Mouse (Mus musculus): ENCODE results near the gene Nucks1. TPM values are rescaled to one million over a fixed set of nuclear protein-coding genes. Genes with fewer than 3 reads are reported as not detected.

The Nucks1 gene
- polyA plus RNA-seq, 1 experiment from 2014 or later, result 53.2 TPM

DNA sequence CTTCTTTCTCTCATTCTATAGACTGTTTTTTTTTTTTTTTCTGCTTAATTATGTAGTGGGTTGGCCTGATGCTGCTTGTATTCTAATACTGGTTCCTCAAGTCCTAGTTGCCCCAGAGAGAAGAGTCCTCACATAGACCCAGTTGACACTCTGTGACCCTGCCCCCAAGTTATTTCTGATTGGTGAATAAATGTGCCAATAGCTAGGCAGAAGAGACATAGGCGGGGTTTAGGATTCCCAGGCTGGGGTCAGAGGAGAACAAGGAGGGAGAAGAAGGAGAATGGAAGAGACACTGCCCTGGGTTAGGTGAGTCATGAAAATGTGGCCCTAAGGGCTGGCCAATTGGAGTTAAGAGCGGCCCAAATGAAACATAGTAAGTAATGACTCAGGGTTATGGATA, 30.5 kb upstream of the Nucks1 start:
- no peak overlapping the region for H3K27ac ChIP-seq (ENCODE audit: low read depth, low read length)
- no peaks in the 10 kb centered on the region for H3K9me3 ChIP-seq (ENCODE audit: control insufficient read depth, low read length)
- WGBS, result 75% methylated on average over 2 of the region's 2 CpGs
- H3K4me3 ChIP-seq (ENCODE audit: low read depth, low read length), result no peak overlapping the region
- no peak overlapping the region for H3K4me2 ChIP-seq
- H3K36me3 ChIP-seq (ENCODE audit: control insufficient read depth, insufficient read depth, low read length), result no peaks in the 10 kb centered on the region
- ATAC-seq (replicated peaks; ENCODE audit: low FRiP score), result no peak
- H3K9ac ChIP-seq (ENCODE audit: low read depth, low read length), result no peak overlapping the region
- no peak for DNase-seq (ENCODE audit: low spot score)
- H3K27me3 ChIP-seq (replicated peaks; ENCODE audit: control insufficient read depth, insufficient read depth, low read length), result no peaks in the 10 kb centered on the region
- no peaks in the 10 kb centered on the region for H3K4me1 ChIP-seq (replicated peaks; ENCODE audit: control insufficient read depth, insufficient read depth, low read length)

DNA sequence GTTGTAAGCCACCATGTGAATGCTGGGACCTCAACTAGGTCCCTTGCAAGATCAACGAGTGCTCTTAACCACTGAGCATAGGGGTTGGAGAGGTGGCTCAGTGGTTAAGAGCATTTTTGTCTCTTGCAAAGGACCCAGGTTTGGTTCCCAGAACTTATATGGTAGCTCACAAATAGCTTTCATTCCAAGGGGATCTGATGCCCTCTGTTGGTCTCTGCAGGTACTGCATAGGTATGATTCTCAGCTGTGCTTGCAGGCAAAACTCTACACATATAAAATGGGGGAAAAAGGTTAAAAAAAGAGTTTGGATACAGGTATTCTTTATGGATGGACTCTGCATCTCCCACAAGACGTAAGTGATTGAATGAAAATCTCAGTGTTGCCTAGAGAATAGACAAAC, 27.5 kb upstream of the Nucks1 start:
- no peaks in the 10 kb centered on the region for H3K27me3 ChIP-seq (replicated peaks; ENCODE audit: control insufficient read depth, insufficient read depth, low read length)
- no peak overlapping the region for H3K9ac ChIP-seq (ENCODE audit: low read depth, low read length)
- H3K9me3 ChIP-seq (ENCODE audit: control insufficient read depth, low read length), result no peaks in the 10 kb centered on the region
- no peak overlapping the region for H3K4me3 ChIP-seq (ENCODE audit: low read depth, low read length)
- 42% methylated on average over 2 of the region's 2 CpGs for whole genome bisulfite sequencing
- ATAC-seq (replicated peaks; ENCODE audit: low FRiP score) (no peak), DNase-seq (ENCODE audit: low spot score) (no peak)
- no peak overlapping the region for H3K27ac ChIP-seq (ENCODE audit: low read depth, low read length)
- no peak overlapping the region for H3K4me2 ChIP-seq
- H3K36me3 ChIP-seq (ENCODE audit: control insufficient read depth, insufficient read depth, low read length), result no peaks in the 10 kb centered on the region
- no peaks in the 10 kb centered on the region for H3K4me1 ChIP-seq (replicated peaks; ENCODE audit: control insufficient read depth, insufficient read depth, low read length)

DNA sequence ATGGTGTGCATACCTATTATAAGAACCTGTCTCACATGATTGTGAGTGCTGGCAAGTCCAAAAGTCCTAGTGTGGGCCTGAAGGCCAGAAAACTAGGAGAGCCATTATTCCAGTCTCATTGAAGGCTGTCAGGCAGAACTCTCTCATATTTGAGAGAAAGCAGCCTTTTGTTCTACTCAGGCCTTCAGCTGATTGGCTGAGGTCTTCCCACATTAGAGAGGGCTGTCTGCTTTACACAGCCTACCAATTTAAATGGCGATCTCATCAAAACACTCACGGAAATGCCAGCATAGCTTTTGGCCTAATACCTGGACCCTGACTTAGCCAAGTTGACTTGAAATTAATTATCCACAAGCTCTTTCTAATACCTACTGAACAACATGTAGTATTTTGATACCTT, 24.2 kb upstream of the Nucks1 start:
- Histone ChIP-seq H3K36me3 (ENCODE audit: control insufficient read depth, insufficient read depth, low read length) (no peaks in the 10 kb centered on the region), H3K9me3 (ENCODE audit: control insufficient read depth, low read length) (no peaks in the 10 kb centered on the region), H3K4me2 (no peak overlapping the region), H3K9ac (ENCODE audit: low read depth, low read length) (no peak overlapping the region), H3K4me1 (replicated peaks; ENCODE audit: control insufficient read depth, insufficient read depth, low read length) (no peaks in the 10 kb centered on the region), H3K27ac (ENCODE audit: low read depth, low read length) (no peak overlapping the region), H3K4me3 (ENCODE audit: low read depth, low read length) (no peak overlapping the region), H3K27me3 (replicated peaks; ENCODE audit: control insufficient read depth, insufficient read depth, low read length) (no peaks in the 10 kb centered on the region)
- 69% methylated on average over 2 of the region's 2 CpGs for WGBS
- ATAC-seq (replicated peaks; ENCODE audit: low FRiP score), result no peak
- no peak for DNase-seq (ENCODE audit: low spot score)

DNA sequence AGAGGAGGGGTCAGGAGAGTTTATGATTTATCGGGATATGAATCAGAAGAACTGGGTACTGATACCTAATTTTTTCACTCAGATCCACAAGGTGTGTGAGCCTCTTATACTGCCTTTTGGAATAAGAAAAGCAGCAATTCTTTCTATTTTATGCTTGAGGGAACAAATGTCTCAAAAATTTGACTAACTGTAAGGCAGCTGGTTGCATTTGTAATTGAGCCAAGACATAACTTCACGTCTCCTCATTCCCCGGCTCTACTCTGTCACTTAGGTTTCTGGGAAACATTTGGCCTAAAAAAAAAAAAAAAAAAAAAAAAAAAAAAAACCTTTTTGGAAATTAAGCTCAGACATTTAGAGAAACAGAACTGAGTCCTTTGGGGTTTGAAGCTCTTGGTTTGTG, 23.7 kb upstream of the Nucks1 start:
- no peak overlapping the region for H3K9ac ChIP-seq (ENCODE audit: low read depth, low read length)
- H3K4me3 ChIP-seq (ENCODE audit: low read depth, low read length), result no peak overlapping the region
- no peaks in the 10 kb centered on the region for H3K4me1 ChIP-seq (replicated peaks; ENCODE audit: control insufficient read depth, insufficient read depth, low read length)
- no peaks in the 10 kb centered on the region for H3K27me3 ChIP-seq (replicated peaks; ENCODE audit: control insufficient read depth, insufficient read depth, low read length)
- no peak overlapping the region for H3K27ac ChIP-seq (ENCODE audit: low read depth, low read length)
- no peak for ATAC-seq (replicated peaks; ENCODE audit: low FRiP score)
- WGBS, result 87% methylated on average over 3 of the region's 3 CpGs
- no peaks in the 10 kb centered on the region for H3K9me3 ChIP-seq (ENCODE audit: control insufficient read depth, low read length)
- no peaks in the 10 kb centered on the region for H3K36me3 ChIP-seq (ENCODE audit: control insufficient read depth, insufficient read depth, low read length)
- no peak for DNase-seq (ENCODE audit: low spot score)
- no peak overlapping the region for H3K4me2 ChIP-seq

DNA sequence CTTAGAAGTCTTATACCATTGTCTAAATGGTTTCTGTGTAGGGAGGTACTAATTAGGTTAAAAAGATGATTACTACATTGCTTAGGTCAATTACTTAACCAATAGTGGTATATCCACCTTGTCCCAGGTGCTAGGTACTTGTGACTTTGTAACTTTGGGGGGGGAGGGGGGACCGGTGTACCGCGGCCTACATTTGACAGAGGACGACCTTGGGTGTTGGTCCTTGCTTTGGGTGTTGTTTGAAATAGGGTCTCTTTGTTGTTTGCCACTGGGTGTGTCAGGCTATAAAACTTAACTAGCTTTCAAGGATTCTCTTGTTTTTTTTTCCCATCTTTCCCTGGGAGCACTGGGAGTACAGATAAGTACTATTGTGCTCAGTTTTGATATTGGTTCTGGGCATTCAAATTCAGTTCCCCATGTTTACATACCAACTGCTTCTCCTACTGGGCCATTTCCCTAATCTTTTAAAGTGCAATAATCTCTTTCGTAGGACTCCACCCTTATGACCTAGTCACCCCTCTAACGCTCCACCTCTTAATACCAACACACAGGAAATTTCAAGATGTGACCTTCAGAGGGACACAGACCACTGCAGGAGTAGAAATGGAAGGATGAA, 20.2 kb upstream of the Nucks1 start:
- ATAC-seq (replicated peaks; ENCODE audit: low FRiP score) (no peak), DNase-seq (ENCODE audit: low spot score) (no peak)
- Histone ChIP-seq H3K4me2 (no peak overlapping the region), H3K4me3 (ENCODE audit: low read depth, low read length) (no peak overlapping the region), H3K36me3 (ENCODE audit: control insufficient read depth, insufficient read depth, low read length) (no peaks in the 10 kb centered on the region), H3K27me3 (replicated peaks; ENCODE audit: control insufficient read depth, insufficient read depth, low read length) (no peaks in the 10 kb centered on the region), H3K4me1 (replicated peaks; ENCODE audit: control insufficient read depth, insufficient read depth, low read length) (no peaks in the 10 kb centered on the region), H3K27ac (ENCODE audit: low read depth, low read length) (no peak overlapping the region), H3K9me3 (ENCODE audit: control insufficient read depth, low read length) (no peaks in the 10 kb centered on the region), H3K9ac (ENCODE audit: low read depth, low read length) (no peak overlapping the region)
- WGBS, result 71% methylated on average over 6 of the region's 6 CpGs

DNA sequence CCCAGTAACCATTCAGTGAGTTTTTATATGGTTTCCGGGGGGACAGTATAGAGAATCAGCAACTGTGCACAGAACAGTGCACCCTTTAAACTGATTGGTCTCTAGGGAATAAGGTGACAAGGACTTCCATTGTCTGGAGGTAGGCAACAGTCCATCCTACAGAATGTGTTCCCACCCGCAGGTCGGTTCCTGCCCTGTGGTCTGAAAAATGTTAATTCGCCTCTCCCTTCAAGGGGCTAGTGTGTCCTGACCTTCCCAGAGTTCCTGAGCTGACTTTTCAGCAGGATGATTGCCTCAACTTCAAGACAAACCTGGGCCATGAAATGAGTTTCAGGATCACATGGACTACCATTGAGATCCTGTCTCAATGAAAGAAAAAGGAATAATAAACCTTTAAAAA, 18.9 kb upstream of the Nucks1 start:
- Histone ChIP-seq H3K4me1 (replicated peaks; ENCODE audit: control insufficient read depth, insufficient read depth, low read length) (no peaks in the 10 kb centered on the region), H3K27me3 (replicated peaks; ENCODE audit: control insufficient read depth, insufficient read depth, low read length) (no peaks in the 10 kb centered on the region), H3K9me3 (ENCODE audit: control insufficient read depth, low read length) (no peaks in the 10 kb centered on the region), H3K36me3 (ENCODE audit: control insufficient read depth, insufficient read depth, low read length) (no peaks in the 10 kb centered on the region), H3K27ac (ENCODE audit: low read depth, low read length) (no peak overlapping the region), H3K4me2 (no peak overlapping the region), H3K4me3 (ENCODE audit: low read depth, low read length) (no peak overlapping the region), H3K9ac (ENCODE audit: low read depth, low read length) (no peak overlapping the region)
- DNase-seq (ENCODE audit: low spot score) (no peak), ATAC-seq (replicated peaks; ENCODE audit: low FRiP score) (no peak)
- 77% methylated on average over 4 of the region's 4 CpGs for WGBS

DNA sequence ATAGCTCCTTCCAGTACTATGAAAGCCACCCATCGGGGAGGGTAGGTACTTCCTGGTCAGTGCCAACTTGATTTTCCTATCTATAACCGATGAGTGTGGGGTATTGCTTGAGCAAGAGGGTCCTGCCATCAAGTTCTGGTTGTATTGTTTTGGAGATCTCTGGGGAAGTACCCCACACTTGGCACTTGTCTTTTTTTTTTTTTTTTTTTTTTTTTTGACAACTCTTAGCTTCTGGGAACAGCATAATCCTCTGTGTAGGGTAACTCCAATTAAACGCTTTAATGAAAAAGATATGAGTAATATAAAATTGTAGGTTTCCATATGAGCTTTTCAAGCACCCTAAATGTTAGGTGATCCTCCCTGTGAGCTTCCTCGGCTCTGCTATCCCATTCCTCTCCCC, 7.7 kb upstream of the Nucks1 start:
- Histone ChIP-seq H3K9me3 (ENCODE audit: control insufficient read depth, low read length) (no peaks in the 10 kb centered on the region), H3K9ac (ENCODE audit: low read depth, low read length) (no peak overlapping the region), H3K4me3 (ENCODE audit: low read depth, low read length) (no peak overlapping the region), H3K36me3 (ENCODE audit: control insufficient read depth, insufficient read depth, low read length) (no peaks in the 10 kb centered on the region), H3K4me1 (replicated peaks; ENCODE audit: control insufficient read depth, insufficient read depth, low read length) (no peaks in the 10 kb centered on the region), H3K27ac (ENCODE audit: low read depth, low read length) (no peak overlapping the region), H3K4me2 (no peak overlapping the region), H3K27me3 (replicated peaks; ENCODE audit: control insufficient read depth, insufficient read depth, low read length) (0 out of 2 replicates have a peak, but pooled peaks cover 3% of the 10 kb centered on the region)
- 84% methylated on average over 4 of the region's 4 CpGs for WGBS
- DNase-seq (ENCODE audit: low spot score) (no peak), ATAC-seq (replicated peaks; ENCODE audit: low FRiP score) (no peak)

DNA sequence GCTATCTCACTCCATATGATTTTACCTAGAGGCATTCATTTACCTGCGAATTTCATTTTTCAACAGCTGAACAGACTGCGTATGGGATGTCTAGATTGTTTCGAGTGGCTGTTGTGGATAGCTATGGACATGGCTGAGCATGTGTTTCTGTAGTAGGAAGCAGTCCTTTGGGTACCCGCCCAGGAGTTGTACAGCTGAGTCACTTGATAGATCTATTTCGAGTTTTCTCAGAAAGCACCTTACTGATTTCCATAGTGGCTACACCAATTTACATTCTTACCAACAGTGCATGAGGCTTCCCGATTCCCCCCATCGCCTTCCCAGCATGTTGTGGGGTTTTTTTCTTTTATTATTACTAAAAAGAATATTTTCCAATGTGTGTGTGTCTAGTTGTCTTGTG, 7.1 kb upstream of the Nucks1 start:
- ATAC-seq (replicated peaks; ENCODE audit: low FRiP score), result no peak

DNA sequence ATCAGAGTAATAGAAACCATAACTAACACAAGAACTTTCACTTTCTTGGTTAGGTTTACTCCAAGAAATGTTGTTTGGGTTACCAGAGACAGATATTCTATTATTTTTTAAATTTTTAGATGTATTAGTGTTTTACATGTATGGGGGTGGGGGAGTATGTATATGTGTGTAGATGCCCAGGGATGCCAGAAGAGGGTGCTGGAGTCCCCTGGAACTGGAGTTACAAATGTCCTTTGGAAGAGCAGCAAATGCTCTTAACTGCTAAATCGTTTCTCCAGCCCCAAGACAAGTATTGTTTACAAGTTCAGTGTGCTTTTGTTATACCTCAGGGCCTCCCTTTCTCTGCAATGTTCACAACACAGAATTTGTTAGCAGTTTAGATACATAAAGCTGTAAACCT, 4.8 kb upstream of the Nucks1 start:
- H3K36me3 ChIP-seq (ENCODE audit: control insufficient read depth, insufficient read depth, low read length), result no peaks in the 10 kb centered on the region
- H3K27ac ChIP-seq (ENCODE audit: low read depth, low read length), result no peak overlapping the region
- no peaks in the 10 kb centered on the region for H3K4me1 ChIP-seq (replicated peaks; ENCODE audit: control insufficient read depth, insufficient read depth, low read length)
- H3K9me3 ChIP-seq (ENCODE audit: control insufficient read depth, low read length), result no peaks in the 10 kb centered on the region
- no peak overlapping the region for H3K9ac ChIP-seq (ENCODE audit: low read depth, low read length)
- no peak overlapping the region for H3K4me3 ChIP-seq (ENCODE audit: low read depth, low read length)
- WGBS, result 18% methylated on average over 1 of the region's 1 CpGs
- DNase-seq (ENCODE audit: low spot score) (no peak), ATAC-seq (replicated peaks; ENCODE audit: low FRiP score) (no peak)
- H3K27me3 ChIP-seq (replicated peaks; ENCODE audit: control insufficient read depth, insufficient read depth, low read length), result 0 out of 2 replicates have a peak, but pooled peaks cover 3% of the 10 kb centered on the region
- H3K4me2 ChIP-seq, result no peak overlapping the region

More for the DNA sequence above, 7.1 kb upstream of the Nucks1 start:
- Histone ChIP-seq H3K27me3 (replicated peaks; ENCODE audit: control insufficient read depth, insufficient read depth, low read length) (0 out of 2 replicates have a peak, but pooled peaks cover 3% of the 10 kb centered on the region), H3K9ac (ENCODE audit: low read depth, low read length) (no peak overlapping the region), H3K4me2 (no peak overlapping the region), H3K9me3 (ENCODE audit: control insufficient read depth, low read length) (no peaks in the 10 kb centered on the region), H3K36me3 (ENCODE audit: control insufficient read depth, insufficient read depth, low read length) (no peaks in the 10 kb centered on the region), H3K27ac (ENCODE audit: low read depth, low read length) (no peak overlapping the region), H3K4me1 (replicated peaks; ENCODE audit: control insufficient read depth, insufficient read depth, low read length) (no peaks in the 10 kb centered on the region), H3K4me3 (ENCODE audit: low read depth, low read length) (no peak overlapping the region)
- WGBS, result 80% methylated on average over 7 of the region's 7 CpGs
- DNase-seq (ENCODE audit: low spot score), result no peak

Measured in liver, embryonic 11.5 days (tissue).